Mouse (Mus musculus) right cerebral cortex, adult 2 months (tissue): ENCODE data around the gene Milr1.
A peak's percentile ranks its signal among the peaks of the same experiment; 100 is the strongest.

Experiments used
- DNase-seq, 2 experiments: peaks; one replicate each; pipeline ENCODE4 v3.0.0; 2021 to 2022; ENCODE audit warnings: low spot score in 2 of 2

The Milr1 gene

DNA sequence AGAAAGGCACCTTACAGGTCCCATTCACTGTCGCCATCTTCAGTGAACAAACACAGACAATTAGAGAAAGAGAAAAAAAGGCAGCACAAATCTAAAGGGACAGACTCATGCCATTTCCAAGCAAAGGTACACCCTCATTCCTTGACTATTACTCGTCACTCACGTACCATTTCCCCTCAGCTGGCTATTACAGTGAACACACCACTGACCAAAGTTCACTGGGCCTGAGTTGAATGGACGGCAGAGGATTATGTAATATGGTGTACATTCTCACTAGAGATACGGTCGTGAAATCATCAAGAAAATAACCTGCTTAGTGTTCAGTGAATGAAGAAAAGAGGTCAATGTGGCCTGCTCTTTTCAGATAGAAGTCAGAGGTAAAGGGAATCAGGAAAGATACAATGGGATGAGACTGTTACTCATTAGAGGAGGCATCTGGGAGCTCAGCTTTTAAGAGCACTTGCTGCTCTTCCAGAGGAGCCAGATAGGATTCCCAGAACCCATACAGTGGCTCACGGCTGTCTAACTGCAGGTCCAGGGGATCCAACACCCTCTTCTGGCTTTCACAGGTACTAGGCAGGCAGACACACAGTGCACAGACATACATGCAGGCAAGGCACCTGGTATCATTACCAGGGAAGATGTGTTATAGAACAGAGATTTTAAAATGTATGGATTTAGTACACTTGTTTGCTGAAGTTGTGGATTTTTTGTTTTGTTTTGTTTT lies 61.5 kb downstream of the Milr1 start:
- no peak for DNase-seq

DNA sequence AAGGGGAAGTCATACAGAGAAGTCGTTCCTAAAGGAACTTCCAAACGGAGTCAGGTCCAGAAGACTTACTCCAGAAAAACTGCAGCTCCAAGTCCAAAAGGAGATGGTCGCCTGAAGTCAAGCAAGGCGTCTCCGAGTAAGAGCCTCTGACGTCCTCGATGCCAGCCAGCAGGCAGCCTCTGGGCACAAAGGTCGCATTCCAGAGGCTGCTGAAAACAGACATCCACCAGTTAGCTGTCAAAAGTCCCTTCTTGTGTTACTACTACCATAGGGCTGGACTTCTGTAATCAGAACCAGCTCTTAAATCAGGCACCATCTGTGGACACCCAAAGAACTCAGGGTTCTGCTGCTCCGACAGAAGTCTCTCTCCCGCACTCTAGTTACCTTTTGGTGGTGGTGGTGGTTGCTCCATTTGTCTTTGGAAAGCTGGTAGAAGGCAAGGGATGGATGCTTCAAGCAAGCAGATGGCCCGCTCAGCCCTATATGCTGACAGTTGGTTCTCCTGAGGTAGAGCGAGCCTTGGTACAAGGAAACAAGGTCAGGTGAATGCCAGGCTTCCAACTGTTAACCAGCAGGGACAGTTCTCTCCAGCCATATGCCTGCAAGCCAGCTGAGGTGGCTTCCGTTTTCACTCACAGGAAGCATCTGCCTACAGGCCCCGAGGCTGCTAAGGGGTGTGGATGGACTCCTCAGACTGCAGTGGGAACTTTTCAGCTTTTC lies 63.7 kb downstream of the Milr1 start:
- DNase-seq, result peak in 1 of 2 experiments; percentile 15

DNA sequence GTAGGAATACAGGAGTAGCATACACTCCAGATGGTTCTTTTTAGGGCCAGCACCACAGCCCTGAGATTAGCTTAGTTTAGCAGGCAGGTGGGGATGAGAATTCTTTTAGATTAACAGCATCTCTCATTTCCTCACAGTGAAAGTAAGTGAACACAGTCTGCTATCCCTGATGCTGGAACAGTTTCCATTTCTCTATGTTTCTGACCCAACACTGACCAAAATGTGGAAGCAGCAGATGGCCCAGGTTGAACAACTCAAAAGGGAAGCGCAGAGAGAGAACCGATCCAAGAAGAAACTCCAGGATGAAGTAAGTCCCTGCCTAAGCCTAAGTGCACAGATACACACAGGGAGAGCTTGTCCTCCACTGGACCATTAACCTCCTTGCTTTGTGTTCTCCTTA lies 64.3 kb downstream of the Milr1 start:
- peak in 1 of 2 experiments; percentile 10 for DNase-seq

DNA sequence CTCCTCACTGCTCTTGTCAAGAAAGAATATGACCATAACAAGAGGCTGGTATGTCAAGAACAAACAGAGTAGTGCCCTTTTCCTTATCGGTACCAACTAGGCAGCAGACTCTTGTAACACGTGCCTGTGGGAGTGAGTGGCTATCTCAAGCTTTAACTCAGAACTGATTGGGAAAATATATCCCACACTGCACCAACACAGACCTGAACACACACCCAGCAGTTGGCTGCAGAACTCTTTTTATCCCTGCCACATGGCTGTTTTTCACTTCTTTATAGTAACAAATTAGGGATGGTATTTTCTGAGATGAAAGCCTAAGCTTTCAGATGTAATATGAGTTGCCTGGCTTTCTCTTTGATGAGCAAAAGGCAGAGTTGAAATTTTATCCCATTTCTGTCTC lies 64.7 kb downstream of the Milr1 start:
- peak in 1 of 2 experiments; percentile 17 for DNase-seq

DNA sequence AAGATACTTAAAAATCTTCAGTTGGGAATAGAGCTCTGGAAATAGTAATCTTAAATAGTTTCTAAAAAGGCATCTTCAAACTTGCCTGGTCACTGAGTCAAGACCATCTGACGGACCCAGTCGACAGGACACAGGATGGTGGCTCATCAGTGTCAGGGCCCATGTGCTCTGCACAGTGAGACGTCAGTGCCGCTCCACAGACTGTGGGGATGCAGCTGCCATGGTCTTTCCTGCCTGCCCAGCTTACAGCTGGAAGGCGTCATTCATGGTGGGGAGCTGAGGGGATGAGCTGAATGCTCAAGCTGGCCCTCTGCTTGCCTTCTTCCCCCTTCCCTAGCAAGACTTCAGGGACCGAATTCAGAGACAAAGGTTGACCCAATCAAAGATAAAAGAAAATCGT lies 65.3 kb downstream of the Milr1 start:
- no peak for DNase-seq

DNA sequence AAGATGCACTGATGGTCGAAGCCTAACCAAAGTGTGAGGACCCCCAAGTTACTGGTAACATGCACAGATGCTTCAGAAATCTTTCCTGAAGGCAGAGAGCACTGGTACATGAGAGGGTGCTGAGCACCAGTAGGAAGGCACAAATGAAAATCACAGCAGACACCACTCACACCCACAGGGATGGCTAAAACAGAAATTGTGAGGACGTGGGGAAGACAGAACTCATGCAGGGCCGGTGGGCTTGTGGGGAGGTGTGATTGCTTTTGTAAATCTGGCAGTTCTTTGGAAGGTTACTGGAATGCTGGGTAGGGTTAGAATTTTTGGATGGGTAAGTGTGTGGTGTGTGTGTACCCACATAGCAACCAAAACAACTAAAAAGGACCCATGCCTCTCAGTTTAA lies 66.1 kb downstream of the Milr1 start:
- DNase-seq, result peak in 1 of 2 experiments; percentile 22

DNA sequence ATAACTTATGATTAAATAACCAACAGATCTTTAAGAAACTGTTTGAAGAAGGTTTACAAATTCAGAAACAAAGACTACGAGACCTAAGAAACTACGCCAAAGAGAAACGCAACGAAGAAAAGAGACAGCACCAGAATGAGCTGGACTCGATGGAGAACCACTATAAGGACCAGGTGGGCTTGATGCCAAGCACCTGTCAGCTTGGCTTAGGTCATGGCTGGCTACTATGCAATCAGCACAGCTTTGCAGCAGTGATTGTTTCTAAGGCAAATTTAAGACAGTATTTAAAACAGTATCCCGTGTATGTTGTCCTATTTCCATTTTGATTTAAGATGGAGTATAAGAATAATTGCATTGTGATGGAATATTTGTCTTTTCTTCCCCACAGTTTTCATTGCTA lies 66.8 kb downstream of the Milr1 start:
- DNase-seq, result no peak

DNA sequence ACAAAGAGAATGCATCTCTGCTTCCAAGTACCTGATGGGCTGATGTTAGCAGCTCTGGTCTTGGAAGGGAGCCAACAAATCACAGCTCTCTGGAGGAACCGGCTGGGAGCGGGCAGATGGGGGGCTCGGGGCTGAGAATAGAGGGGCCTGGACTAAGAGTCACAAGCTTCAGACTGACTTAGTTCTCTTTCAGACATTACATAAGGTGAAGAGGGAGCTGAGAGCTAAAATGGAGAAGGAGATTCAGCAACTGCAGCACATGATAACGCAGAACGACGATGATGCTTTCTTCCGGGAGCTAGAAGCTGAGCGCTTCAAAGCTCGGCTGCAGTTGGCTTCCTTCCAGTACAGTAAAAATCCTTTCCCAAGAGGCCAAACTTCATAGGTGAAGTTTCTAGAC lies 67.3 kb downstream of the Milr1 start:
- DNase-seq, result peak; percentile 34 to 47
